Mouse (Mus musculus): ENCODE data around the gene Prl8a8. TPM values are rescaled to one million over a fixed set of nuclear protein-coding genes. Genes with fewer than 3 reads are reported as not detected.

The Prl8a8 gene
- not detected in 2 replicates for total RNA-seq (2017)

DNA sequence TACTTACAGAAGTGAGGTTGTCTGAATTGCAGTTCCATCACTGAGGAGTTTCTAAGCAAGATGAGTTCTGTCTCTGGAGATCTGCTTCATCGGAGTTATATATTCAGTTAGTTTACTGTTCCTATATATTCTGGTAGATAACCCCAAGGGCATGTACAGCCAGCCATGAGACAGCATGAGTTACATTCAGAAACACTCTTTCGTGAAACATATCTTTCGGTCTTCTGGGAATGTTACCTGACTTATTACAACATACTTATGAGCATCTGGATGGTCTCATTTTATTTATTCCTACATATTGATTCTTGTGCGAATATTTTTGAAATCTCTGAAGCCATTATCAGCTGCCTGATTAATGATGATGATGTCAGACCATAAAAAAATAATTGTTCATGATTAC, at the start of gene Prl8a8:
TSS of gene Prl8a8 (minus strand) at position 101 of the 400 bp plus-strand sequence.
- ATAC-seq (replicated peaks; ENCODE audit: low read depth, poor library complexity, severe bottlenecking) = no peak

DNA sequence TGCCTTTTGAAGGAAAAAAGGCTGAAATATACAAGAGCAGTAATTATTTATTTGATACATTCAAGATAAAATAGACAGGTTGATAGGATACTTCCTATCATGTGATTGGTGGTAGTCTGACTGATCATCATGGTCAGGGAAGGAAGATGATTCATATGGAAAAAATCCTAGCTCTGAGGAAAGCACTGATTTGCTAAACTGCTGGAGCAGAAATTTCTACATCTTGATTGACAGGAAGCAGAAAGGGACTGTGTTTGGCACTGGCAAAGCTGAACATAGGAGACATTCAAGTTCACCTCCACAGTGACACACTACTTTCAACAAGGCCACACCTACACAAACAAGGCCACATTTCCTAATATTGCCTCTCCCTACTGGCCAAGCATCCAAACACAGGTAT, 40.3 kb upstream of the Prl8a8 start:
- ATAC-seq (replicated peaks; ENCODE audit: low read depth, poor library complexity, severe bottlenecking) = no peak

DNA sequence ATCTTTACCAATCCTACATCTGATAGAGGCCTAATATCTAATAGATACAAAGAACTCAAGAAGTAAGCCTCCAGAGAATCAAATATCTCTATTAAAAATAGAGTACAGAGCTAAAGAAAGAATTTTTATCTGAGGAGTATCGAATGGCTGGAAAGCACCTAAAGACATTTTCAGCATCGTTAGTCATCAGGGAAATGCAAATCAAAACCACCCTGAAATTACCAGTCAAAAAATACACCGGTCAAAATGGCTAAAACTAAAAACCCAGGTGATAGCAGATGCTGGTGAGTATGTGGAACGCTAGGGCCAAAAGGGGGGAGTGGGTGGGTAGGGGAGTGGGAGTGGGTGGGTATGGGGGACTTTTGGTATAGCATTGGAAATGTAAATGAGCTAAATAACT, 10.1 kb upstream of the Prl8a8 start:
- no peak for ATAC-seq (replicated peaks; ENCODE audit: low read depth, poor library complexity, severe bottlenecking)

DNA sequence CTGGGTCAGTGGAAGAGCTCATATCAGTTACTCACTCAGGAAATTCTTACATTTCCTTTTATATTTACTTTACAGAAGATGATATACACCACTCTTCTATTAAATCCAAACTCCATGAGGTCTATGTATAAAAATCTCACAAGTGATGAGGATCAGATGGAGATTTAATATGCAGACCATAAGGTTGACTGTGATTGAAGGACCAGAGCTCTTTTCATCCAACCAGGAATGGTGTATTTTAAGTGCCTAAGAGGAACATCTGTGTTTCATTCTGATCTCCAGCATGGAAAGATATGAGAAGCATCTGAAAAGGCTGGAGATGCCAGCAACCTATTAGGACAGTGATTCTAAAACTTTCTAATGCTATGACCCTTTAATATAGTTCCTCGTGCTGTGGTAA, 5.4 kb downstream of the Prl8a8 start:
- no peak for ATAC-seq (replicated peaks; ENCODE audit: low read depth, poor library complexity, severe bottlenecking)

Other genes with a start within 250 kb of the Prl8a8 start
- gene Prl6a1, start 200.6 kb downstream of the Prl8a8 start, total RNA-seq (2017) = not detected in 2 replicates
- not detected in 2 replicates for gene Prl8a2, start 167.5 kb downstream of the Prl8a8 start, total RNA-seq (2017)
- not detected in 2 replicates for gene Prl2b1, start 122.4 kb downstream of the Prl8a8 start, total RNA-seq (2017)
- gene Prl8a6, start 74.5 kb downstream of the Prl8a8 start, total RNA-seq (2017) = not detected in 2 replicates
- not detected in 2 replicates for gene Prl8a9, start 51.4 kb upstream of the Prl8a8 start, total RNA-seq (2017)
- not detected in 2 replicates for gene Prl8a1, start 69.0 kb upstream of the Prl8a8 start, total RNA-seq (2017)
- not detected in 2 replicates for gene Prl7b1, start 97.4 kb upstream of the Prl8a8 start, total RNA-seq (2017)
- gene Prl7a1, start 129.3 kb upstream of the Prl8a8 start, total RNA-seq (2017) = not detected in 2 replicates
- gene Prl7a2, start 154.8 kb upstream of the Prl8a8 start, total RNA-seq (2017) = not detected in 2 replicates
- not detected in 2 replicates for gene Prl7d1, start 203.5 kb upstream of the Prl8a8 start, total RNA-seq (2017)